Mouse (Mus musculus) heart, adult 8-10 months (tissue): ENCODE results near the gene Proser2. TPM values are rescaled to one million over a fixed set of nuclear protein-coding genes. Genes with fewer than 3 reads are reported as not detected.
A peak's percentile ranks its signal among the peaks of the same experiment; 100 is the strongest.

Experiments
- DNase-seq: peaks from one replicate; pipeline ENCODE4 v3.0.0; 2022; ENCODE audit warnings: low spot score
- total RNA-seq, 4 experiments: library from RNA; stranded (reverse); gene quantifications; 2 replicates each; pipeline ENCODE4 v1.2.4; 2022

The Proser2 gene
- 10 to 100 TPM in 3 of 4 experiments, 1 to 10 TPM in 1; 8.5 to 15.9 (median 14.0) TPM for total RNA-seq

- DNase-seq, result peak; percentile 68
Measured at GRCm38 (mm10) chr2:6129555-6130355, at the start of gene Proser2. TSS of gene Proser2 (minus strand) at chr2:6130211.

DNA sequence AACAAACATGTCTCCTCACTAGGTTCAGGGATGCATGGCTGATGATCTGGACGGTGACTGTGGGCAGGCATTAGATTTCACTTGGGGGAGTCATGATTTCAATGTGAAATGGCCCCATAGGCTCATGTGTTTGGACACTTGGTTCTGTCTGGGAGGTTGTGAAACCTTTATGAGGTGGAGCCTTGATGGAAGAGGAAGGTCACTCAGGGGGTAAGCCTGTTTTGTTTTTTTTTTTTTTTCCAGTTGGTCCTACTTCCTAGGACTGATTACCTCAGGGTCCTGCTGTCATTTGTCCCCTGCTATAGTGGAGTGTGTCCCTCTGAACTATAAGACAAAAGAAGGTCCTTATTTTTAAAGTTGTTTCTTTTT is 49.7 kb upstream of the Proser2 start:
- no peak for DNase-seq

DNA sequence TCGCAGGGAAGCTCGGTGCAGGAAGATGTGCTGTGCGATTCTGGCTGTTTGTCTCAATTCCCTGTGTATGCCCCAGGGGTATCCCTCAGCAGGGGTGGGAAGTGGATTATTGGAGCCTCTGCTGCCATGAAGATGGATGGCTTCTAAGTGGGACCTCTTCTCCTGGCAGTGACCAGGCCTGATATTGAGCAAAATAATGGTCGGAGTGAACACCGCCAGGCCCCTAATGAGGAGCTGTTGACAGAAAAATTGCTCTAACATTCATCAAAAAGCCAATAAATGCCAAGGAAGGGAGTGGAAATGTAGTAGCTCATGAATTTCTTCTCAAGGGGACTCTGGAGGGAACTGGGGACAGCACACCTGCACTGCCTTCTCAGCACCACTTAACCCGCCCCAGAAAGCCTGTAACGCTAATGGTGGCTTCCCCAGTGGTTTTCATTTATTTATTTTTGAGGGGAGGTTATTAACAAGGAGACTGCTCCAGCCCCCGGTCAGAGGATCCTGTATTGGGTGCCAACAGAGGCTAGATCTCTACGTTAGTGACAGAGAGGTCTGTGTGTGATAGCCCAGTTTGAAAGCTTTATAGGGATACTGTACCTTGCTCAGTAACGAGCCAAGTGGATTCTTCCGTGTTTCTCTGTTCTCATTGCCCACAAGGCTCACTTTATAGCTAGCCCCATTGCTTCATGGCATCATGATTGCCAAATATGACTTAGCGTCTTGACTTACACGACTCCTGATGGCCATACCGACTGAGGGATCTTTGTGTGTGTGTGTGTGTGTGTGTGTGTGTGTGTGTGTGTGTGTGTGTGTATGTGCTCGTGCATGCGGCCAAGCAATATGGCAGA is 49.1 kb upstream of the Proser2 start:
- no peak for DNase-seq

GRCm38 (mm10) chr2:6173013-6173412 is 43.0 kb upstream of the Proser2 start:
- no peak for DNase-seq

- no peak for DNase-seq
Measured at GRCm38 (mm10) chr2:6168560-6168959, 38.5 kb upstream of the Proser2 start.

GRCm38 (mm10) chr2:6167843-6168558 is 38.0 kb upstream of the Proser2 start:
- peak; percentile 79 for DNase-seq

- DNase-seq, result peak; percentile 13
Measured at GRCm38 (mm10) chr2:6165771-6166170, 35.8 kb upstream of the Proser2 start.

DNA sequence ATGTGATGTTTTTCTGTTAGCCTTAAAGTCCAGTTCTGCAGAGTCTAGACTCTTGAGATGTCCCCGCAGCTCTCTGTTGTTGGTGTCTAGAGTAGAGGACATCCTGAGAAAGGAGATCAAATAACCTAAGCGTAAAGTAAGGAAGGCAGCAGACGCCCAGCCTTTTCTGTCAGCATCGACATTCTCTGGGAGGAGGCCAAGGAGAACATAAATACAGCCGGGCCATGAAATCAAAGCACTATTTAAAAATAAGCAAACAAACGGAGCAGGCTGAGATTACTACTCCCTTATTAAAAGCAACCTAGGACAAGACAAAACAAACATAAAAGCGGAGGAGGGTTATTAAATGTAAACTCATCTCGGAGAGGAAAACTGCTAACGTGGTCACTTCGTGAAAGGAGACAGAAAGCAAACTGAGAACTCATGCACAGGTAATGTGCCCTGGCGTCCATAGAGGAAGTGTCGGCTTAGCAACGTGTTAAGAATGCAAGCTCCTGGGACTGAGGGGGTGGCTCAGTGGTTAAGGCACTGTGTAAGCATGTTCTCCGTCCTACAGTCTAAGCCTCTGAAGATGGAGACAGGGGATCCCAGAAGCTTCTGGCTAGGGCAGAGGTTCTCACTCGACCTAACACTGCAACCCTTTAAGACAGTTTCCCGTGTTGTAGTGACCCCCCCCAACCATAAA is 34.7 kb upstream of the Proser2 start:
- no peak for DNase-seq

DNA sequence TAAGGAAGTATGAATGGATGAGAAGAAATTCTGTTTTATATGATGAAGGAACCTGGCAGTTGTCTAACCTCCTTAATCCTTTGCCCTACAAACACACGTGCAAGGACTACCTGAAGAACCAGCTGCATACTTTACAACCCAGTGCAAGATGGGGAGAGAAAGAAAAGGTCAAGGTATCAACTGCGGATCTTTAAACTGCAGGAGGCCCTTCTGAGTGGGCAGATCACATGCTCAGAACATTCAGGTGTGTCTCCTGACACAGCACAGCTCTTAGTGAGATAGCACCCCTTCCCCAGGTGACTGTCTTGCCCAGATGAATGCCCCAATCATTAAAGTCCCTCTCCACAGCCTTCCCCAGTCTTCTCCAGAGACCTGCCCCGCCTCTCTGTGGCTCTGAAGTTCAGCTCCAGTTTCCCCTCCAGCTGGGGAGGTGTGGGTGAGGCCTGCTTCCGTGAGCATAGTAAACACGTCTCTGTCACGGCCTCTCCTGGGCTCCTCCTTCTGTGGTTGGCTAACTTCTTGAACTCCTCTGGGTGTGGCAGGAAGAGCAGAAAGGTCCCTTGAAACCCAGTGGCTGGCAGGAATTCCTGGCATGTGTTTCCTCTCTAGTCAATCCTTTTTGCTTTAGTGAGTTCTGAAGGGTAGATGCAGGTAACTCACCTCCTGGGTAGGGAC is 32.5 kb upstream of the Proser2 start:
- peak; percentile 19 for DNase-seq

DNA sequence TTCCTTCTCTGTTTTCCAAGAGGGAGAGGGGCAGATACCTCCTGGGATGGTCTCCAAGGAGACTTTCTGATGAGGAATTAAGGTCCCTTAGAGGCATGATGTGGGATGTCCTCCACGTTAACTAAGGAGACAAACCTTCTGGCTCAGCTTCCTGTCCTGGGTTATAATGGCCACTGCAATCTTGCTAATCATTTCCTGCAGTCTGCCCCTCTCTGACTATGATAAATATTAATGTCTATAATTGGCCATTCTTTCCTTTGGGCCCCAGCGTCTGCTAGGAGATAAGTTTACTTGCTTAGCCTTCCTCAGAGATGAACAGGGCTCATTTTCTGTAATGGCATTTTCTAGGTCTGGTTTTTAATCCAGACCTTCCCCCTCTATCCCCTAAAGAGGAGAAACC is 29.7 kb upstream of the Proser2 start:
- DNase-seq, result no peak

- DNase-seq, result no peak
Measured at GRCm38 (mm10) chr2:6159219-6159618, 29.2 kb upstream of the Proser2 start.

DNA sequence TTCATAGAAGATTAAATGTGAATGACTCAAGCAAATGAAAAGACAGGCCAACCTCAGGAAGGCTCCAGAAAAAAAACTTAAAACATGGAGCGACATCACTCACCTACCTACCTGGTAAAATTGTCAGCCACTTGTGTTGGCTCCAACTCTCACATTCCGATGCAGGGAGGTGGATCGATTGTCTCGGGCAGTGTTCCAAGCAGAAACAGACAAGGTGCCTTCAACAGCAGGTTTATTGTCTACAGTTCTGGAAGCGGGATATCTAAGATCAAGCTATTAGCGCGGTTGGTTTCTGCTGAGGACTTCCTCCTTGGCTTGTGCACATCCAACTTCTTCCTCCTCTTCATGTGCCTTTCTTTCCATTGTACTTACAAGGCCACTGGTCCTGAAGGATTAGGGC is 27.6 kb upstream of the Proser2 start:
- DNase-seq, result no peak

DNA sequence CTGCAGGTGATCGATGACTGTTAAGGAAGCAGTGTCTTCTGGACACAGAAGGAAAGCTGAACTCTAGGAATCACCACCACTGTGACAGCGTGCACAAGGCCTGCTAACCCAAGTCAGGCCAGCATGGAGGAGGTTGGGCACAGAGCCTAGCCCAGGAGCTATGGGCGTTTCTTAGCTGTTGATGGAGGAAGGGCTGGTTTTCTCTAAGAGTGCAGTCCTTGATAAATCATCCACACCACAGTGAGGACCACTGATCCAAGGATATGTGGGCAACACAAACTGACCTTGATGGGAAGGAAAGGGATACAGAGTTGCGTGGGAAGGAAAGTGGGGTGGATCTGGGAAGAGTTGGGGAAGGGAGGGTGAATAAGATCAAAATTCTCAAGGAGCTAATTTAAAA is 27.2 kb upstream of the Proser2 start:
- no peak for DNase-seq

GRCm38 (mm10) chr2:6149801-6150200 is 19.8 kb upstream of the Proser2 start:
- DNase-seq, result no peak

GRCm38 (mm10) chr2:6146901-6147300 is 16.9 kb upstream of the Proser2 start:
- no peak for DNase-seq

DNA sequence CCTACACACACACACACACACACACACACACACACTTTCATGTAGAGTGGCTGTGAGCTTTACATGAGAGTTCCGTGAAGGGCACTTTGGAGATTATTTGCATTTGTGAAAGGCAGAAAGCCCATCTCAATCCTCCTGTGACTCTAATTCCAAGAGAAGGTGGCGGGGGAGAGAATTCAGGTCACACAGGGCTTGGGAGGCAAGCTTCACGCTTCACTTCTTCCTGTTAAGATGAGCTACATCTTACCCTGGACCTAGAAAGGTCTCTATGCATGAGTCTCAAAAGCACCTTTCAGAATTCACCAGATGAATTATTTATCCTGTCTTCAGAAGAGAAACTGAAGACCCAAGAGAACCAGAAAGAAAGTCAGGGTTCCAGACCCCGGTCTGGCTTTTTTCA is 16.2 kb upstream of the Proser2 start:
- no peak for DNase-seq

DNA sequence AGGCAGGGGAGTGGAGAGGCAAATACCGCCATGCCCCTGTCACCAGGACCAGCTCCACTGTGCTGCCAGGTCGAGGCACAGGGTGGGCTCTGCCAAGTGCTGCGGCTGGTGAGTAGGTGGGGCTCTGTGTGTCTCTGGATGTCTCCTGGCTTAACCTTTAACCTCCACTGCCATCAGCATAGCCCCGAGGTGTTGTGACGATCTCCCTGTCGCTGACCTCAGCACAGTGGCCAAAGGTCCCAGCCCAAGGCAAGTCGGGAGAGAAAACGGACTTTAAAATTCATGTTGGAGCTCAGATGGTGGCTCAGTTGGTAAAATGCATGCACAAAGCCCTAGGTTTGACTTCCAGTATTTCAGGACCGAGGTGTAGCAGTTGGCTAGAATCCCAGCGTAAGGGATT is 15.6 kb upstream of the Proser2 start:
- DNase-seq, result no peak

GRCm38 (mm10) chr2:6142915-6143654 is 13.1 kb upstream of the Proser2 start:
- DNase-seq, result no peak

DNA sequence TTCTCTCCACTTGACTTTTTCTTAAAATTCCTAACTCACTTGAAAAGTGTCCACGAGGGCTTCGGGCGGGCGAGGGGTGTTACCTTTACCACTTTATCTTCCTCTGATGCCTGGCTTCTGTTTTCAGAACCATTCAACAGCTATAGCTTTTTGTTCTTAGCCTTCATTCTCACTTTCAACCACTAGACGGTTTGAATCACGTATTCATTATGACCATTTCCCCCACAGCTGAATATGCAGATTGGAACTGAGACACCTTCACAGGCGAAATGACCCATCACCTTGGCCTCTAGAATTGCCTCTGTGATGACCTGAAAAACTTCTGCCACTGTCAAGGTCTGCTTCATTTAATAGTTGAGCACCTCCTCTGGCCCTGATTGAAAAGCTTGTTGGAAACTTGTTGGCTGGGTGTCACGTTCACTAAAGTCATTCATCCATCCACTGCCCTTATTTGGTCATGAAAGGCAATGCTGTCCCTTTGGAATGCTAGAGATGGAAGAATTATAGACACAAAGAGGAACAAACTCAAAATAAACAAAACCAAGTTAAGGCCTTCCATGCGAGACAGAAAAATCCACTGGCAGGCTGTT is 10.7 kb upstream of the Proser2 start:
- DNase-seq, result no peak

DNA sequence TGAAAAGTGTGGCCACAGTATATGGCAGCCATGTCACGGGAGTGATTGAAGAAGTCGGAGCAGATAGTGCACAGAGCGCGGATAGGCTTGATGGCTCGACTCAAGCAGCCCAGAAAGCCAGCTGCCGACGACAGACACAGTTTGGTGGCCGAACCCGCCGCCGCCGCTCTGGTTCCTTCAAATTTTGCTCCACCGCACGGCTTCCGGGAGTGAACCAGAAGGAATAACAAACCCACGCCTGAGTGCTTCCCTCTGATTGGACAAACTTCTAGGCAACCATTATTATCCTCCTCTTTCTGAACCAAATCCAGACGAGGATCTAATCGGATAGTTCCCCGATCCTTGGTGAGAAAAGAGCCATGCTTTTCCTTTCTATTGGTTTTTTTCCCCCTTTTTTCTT is 3.9 kb upstream of the Proser2 start:
- DNase-seq, result no peak
